Mouse (Mus musculus) liver, adult (tissue): Measurements from ENCODE around the gene Syngr2.

Source experiments
- GATA4 ChIP-seq: IDR thresholded peaks from 2 replicates; pipeline ENCODE4 v1.6.1; 2014; ENCODE audit warnings: mild to moderate bottlenecking, low read length; ENCODE audit not compliant: insufficient replicate concordance

Gene Syngr2

DNA sequence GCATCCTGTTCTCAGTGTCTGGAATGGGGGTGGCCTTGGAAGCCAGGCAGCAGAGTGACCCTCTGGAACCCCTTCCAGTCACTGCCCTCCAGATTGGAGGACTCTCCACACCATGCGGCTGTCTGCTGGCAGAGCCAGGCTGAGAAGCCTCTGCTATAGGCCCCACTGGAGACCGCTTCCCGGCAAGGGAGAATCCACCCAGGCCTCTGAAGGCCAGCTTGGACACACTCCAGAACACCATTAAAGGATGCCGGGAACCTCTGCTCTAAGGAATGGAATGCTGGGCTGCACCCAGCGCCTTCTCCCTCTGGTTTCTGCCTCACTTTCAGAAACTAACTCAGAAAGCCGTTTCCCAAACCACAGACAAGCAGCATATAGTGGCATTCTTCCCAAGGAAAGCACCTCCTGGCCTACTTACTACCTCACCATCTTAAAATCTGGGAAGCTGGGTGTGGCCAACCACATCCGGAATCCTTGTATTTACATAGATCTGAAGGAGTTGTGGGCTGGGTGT is 13.3 kb downstream of the Syngr2 start:
- TF ChIP-seq GATA4, result no peak

DNA sequence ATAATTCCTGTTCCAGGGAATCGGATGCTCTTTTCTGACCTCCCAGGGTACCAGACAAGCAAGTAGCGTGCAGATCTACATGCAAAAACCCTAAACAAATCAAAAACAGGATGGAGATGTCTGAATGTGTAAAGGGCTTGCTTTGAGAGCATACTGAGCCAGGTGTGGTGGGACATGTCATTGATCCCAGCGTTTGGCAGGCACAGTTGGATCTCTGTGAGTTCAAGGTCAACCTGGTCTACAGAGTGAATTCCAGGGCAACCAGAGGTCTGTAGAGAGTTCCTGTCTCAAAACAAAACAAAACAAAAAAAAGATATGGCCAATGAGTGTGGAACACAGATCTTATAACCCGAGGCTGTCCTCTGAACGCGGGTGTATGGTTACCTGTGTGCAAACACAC is 13.9 kb downstream of the Syngr2 start:
- no peak for TF ChIP-seq GATA4

DNA sequence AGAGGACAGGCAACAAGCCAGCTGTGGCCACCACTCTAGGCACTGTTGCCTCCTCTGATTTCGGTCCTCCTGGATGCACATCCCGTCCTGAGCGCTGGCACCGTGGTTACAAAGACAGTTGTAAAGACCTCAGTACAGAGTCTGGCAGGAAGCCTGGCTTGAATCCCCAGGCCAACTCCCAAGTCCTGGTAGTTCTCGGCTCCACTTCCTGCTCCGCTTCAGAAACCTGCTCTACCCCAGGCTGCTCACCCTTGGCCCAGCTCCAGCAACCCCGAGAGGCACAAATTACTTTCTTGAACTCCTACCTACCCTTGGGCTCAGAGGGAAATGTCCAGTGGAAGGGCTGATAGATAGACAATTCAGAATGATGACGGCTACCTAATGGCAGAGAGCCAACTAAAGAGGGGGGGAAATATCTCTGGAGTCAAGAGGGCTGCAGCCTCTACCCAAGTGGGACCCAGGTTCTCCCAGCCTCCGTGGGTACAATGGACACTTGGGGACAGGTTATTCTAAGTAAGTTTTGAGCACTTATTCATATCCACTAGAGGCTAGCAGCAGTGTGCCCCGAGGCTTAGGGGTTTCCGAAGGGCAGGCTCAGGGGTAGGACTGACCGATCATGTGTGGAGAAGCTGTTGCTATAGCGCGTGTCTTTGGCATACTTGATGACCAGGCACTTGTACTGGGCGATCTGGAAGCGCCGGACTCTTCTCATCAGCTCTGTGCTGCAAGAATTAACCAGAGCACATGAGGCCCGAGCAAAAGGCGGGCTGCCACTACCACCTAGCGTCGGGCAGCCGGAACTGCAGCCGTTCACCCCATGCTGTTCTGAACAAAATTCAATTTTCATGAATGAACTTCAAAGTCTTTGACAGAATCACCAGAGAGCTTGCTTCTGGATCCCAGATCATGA is 14.8 kb downstream of the Syngr2 start:
- no peak for TF ChIP-seq GATA4

DNA sequence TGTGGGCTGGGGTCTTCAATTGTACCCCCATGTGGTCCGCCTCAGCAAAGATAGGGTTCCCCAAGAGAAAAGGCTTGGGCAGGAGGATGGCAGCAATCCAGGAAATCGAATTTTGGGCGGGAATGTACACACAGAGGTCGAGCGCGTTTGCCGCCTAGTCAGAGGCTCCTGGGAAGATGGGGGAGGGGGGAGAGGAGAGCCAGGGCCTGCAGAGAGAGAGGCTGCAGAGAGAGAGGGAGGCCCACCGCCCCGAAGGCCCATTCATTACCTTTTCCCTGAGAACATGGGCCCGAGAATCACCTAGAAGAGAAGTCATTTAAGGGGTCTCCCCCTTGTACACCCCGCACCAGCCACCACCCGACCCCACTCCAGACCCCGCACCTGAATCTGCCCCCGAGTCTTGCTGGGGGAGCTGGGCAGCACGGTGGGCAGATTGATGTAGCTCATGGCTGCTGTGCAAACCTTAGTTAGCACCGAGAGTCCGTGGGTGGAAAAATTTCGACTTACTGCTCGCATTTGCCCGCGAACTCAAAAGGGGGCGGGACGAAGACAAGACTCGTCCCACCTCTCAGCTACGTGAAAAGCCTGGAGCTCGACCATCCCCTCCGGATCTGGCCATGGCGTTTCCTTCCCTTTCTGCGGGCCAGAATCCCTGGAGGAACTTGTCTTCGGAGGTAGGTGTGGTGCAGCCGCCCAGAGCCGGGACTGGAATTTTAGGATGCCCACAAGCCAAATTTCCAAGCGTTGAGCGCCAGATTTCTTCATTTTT is 16.0 kb downstream of the Syngr2 start, which contains the start of the genes Afmid and Tk1:
TSS of gene Afmid (plus strand) at position 592 of the 769 bp plus-strand sequence.
TSS of gene Tk1 (minus strand) at position 760 of the 769 bp plus-strand sequence.
- TF ChIP-seq GATA4, result no peak

DNA sequence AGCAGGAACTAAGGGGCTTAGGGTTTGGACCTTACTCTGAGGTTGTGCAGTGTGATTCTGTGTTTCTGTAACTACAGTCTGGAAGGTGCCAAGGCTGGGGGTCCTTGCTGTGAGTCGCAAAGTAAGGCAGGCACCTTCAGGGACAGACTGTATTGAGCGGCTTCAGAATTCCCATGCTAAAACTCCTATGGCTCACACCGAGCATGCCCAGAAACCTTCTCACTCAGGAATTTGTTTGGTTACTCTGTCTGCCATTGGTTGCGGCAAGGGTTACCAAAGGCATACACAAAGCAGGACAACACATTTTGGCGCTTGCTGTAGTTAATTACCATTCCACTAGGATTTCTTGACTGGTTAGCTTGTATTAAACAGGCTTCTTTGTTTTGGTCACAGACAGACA is 16.7 kb downstream of the Syngr2 start:
- no peak for TF ChIP-seq GATA4

DNA sequence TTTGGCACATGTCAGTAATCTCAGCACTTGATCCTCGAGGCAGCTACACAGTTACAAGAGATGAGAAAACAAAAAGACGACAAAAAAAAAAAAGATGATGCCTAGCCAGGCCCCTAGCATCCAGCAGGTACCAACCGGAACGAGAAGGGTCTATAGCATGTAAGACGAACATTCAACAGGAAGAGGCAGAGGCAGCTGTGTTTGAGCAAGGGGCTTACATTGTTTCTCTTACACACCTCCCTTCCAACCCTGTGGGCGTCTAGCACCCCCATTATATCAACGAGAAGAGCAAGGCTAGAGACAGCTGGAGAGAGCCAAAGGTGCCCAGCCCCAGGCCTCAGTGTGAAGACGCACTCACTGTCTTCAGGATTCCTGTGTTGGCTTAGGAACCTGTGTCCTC is 17.4 kb downstream of the Syngr2 start:
- no peak for TF ChIP-seq GATA4

DNA sequence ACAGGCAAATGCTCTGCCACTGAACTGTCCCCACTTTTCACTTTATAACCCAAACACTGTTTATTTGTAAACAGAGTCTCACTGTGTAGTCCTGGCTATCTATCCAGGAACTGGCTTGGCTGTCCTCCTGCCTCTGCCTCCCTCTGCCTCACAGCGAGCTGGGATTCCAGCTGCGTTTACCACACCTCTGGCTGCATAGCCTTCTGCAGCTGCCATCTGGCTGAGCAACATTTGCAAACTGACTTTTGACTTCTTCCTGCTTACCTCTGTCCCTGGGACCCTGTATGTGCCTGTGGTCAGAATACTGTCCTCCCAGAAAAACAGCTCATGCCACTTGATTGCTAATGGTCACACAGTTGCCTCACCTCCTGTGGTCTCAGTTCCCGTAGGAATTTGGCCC is 17.9 kb downstream of the Syngr2 start:
- TF ChIP-seq GATA4, result no peak

DNA sequence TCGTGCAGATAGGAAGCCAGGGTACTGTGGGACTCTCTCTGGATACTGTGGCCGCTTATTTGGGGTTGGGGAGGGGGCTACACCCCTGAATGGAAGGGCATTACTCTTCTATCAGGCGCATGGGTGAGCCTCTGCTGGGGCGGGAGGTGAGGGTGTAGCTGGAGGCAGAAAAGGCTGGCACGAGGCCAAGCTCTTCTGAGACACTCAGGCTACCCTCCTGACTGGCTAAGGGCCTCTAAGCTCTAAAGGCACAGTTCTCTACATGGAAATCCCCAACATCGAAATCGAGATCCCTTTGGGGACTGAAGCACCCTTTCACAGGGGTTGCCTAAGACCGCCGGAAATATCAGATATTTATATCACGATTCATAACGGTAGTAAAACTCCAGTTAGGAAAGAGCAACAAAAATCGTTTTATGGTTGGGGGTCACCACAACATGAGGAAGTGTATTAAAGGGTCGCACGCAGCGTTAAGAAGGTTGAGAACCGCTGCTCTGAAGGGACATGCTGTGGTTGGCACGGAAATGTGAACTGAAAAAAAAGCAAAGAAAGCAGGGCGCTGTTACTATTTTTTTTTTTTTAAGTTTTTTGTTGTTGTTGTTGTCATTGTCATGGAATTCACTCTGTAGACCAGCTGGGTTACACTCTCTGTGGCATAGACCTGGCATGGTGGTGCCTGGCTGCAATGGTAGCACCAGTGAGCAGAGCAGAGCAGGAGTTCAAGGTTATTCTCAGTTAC is 18.9 kb downstream of the Syngr2 start:
- no peak for TF ChIP-seq GATA4

DNA sequence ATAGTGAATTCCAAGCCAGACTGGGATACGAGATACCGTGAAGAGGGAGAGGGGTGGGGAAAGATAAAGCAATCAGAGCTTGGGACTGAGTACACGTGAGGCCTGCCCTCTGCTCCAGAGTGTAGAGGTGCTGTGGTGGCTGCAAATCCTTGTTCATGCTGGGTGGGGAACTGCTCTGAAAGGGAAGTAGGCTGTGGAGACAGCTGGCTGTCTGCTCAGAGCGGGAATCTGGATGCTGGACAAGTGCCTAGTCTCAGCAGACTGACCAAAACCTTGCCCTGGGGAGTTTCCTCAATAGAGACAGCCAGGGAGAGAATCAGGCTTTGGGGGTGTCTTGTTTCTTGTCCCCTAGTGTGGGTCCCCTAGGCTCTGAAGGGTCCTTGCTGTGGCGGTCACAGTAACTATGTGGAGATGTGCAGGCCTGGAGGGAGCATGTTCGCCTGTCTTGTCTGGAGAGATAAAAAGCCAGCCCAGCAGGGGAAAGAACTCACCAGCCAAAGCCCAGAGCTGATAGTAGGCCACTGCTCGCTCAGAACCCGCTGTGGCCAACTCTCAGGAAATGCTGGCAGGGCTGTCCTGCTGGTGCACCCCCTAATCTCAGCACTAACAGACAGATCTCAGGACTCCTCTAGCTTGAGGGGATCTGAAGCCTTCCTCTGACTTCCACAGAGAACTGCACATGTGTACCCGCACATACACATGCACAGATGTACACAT is 19.6 kb downstream of the Syngr2 start:
- peak; percentile 82 for TF ChIP-seq GATA4

DNA sequence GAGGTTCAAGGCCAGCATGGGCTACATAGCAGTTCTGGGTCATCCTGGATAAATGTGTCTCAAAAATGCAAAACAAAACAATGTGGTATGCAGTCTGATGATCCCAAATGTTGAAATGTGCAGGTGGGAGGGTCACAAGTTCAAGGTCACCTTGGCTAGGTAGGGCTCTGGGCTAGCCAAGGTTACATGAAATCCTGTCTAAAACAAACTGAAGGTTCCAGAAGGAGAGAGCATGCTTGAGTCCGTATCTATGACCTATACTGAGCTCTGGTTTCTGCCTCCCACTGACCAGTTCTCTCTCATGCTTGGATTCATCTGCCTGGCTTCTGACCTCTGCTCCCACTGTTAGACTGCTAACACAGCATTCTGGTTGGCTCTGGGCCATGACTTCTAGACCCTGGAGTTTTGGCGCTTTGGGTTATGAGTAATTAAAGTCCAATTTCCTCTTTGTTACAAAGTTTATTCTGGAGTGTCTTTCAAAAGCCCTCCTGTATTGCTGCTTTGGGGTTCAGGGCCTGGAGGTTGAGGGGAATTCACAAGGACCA is 20.3 kb downstream of the Syngr2 start:
- TF ChIP-seq GATA4, result no peak

DNA sequence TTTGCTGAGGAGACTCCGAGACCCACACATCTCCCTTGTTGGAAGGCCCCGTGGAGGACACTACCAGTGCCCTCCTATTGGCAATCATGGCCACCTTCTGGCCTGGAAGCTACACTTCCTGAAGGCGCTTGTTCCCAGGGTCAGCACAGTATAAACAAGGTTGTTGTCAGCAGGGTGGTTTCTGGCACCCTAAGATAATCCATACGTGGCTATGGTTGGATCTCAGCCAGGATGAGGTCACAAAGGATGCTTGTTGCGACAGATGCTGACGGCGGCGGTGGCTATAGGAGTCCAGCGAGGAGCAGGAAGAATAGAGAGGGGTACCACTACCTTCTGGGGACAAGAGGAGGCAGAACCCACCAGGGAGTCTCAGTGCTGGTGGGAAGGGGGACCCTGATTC is 20.9 kb downstream of the Syngr2 start:
- no peak for TF ChIP-seq GATA4

DNA sequence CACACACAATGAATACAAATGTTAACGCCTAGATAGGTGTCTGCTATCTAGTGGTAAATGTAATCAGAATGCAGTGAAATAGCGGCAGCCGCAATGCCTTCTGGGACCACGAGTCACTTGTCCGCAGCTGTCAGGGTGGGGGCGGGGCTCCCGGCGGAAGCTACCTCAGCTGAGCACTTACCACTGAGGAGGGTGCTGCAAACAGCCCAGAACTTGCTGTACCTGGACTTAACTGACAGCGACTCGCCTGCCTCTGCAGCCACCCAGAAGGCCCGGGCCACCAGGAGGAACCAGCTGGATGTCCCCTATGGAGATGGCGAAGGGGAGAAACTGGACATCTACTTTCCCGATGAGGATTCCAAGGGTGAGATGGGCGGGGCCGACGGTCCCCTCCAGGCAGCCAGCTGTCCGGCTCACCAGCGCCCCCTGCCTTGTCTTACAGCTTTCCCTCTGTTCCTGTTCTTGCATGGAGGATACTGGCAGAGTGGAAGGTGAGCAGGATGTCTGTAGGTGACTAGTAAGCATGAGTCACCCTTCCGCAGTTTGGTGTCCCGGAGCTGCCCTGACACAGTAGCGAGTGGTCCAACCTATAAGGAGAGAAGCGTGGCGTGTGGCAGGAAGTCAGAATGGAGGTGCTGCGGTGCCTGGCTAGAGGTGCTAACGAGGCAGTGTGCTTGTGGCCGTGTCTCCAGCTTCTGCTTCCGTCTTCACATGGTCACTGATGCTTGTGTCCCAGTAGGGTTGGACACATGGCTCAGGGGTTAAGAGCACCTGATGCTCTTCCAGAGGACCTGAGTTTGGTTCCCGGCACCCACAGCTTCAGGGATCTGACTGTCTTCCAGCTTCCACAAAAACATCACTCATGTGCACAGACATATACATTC is 22.9 kb downstream of the Syngr2 start:
- TF ChIP-seq GATA4, result no peak

DNA sequence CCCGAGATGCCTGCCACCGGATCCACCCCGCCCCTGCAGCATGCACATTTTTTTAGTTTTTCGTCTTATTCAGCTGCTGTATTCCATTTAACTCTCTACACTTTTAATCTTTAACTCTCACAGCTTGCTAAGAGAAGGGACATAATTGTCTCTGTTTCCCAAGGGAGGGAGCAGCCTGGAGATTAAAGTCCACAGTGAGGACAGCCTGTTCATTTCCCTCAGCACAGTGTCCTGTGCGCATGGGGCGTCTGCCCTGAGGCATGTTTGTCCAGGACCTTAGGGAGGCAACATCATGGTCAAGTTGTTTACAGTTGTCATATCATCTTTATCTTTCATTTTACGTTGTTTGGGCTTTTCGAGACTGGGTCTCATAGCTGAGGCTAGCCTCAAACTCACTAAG is 24.6 kb downstream of the Syngr2 start:
- 0 out of 2 replicates have a peak, but pooled peaks have one; percentile 7 for TF ChIP-seq GATA4

DNA sequence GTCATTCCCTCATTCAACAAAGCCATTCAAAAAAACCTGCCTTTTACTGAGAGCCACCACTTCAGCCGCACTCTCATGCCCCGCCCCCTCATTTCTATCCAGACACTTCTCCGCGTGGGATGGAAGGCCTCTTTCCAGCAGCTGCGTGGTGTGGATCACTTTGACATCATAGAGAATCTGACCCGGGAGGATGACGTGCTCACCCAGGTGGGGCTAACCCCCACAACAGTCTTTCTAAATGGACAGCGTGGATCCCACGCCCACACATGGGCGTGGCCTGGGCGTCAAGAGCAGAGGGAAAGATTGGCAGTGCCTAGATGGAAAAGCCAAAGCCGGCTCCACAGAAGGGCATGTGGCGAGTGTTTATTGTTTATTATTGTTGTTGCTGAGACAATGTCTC is 26.8 kb downstream of the Syngr2 start:
- TF ChIP-seq GATA4, result no peak

DNA sequence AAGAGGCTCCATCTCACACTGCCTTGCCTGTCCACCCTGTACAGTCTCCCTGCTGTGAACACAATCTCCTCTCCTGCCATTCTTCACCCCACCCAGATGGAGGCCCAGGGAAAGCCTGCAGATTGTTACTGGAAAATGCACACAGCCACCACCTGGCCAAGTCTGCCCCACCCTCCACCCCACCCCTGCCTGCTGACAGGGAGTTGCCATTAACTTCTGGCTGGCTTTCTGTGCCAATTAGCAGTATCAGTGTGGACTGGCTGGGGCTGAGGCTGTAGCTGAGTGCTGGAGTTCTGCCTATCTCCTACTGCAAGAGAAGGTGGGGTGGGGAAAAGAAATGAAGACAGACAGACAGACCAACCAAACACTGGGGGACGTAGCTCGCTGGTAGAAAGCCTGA is 29.1 kb downstream of the Syngr2 start:
- no peak for TF ChIP-seq GATA4
